Mouse (Mus musculus): ENCODE results near the gene Gm10401.
A peak's percentile ranks its signal among the peaks of the same experiment; 100 is the strongest.
"Not testable (repeated sequence)": the region's sequence is repeated elsewhere in the genome, so short reads cannot be mapped to it uniquely, and the experiment has no call there.

Gene Gm10401

GRCm38 (mm10) chr5:115099991-115100390 lies 1.9 kb upstream of the Gm10401 start:
- Histone ChIP-seq H3K27me3 (ENCODE audit: control insufficient read depth, insufficient read depth, low read length, poor library complexity, severe bottlenecking) (no peaks in the 10 kb centered on the region), H3K36me3 (ENCODE audit: control insufficient read depth, insufficient read depth, low read length, poor library complexity, severe bottlenecking) (peaks cover 6% of the 10 kb centered on the region; the same call in 1 of the 2 replicates)
- DNase-seq (ENCODE audit: low read depth, low spot score), result no peak

- no peaks in the 10 kb centered on the region for H3K27me3 ChIP-seq (ENCODE audit: control insufficient read depth, insufficient read depth, low read length, poor library complexity, severe bottlenecking)
Measured at GRCm38 (mm10) chr5:115099530-115099929, 1.4 kb upstream of the Gm10401 start.

GRCm38 (mm10) chr5:115091776-115092175 lies 6.3 kb downstream of the Gm10401 start:
- Histone ChIP-seq H3K36me3 (ENCODE audit: control insufficient read depth, insufficient read depth, low read length, poor library complexity, severe bottlenecking) (peaks cover 9% of the 10 kb centered on the region; the same call in 1 of the 2 replicates), H3K27me3 (ENCODE audit: control insufficient read depth, insufficient read depth, low read length, poor library complexity, severe bottlenecking) (no peaks in the 10 kb centered on the region)
- DNase-seq (ENCODE audit: low read depth, low spot score), result no peak

More at GRCm38 (mm10) chr5:115099530-115099929, 1.4 kb upstream of the Gm10401 start:
- DNase-seq (ENCODE audit: low read depth, low spot score), result no peak
- peaks cover 6% of the 10 kb centered on the region; the same call in 1 of the 2 replicates for H3K36me3 ChIP-seq (ENCODE audit: control insufficient read depth, insufficient read depth, low read length, poor library complexity, severe bottlenecking)

GRCm38 (mm10) chr5:115091015-115091414 lies 7.1 kb downstream of the Gm10401 start:
- H3K36me3 ChIP-seq (ENCODE audit: control insufficient read depth, insufficient read depth, low read length, poor library complexity, severe bottlenecking), result peaks cover 9% of the 10 kb centered on the region; the same call in 1 of the 2 replicates
- H3K27me3 ChIP-seq (ENCODE audit: control insufficient read depth, insufficient read depth, low read length, poor library complexity, severe bottlenecking), result no peaks in the 10 kb centered on the region
- DNase-seq (ENCODE audit: low read depth, low spot score), result no peak

- Histone ChIP-seq H3K36me3 (ENCODE audit: control insufficient read depth, insufficient read depth, low read length, poor library complexity, severe bottlenecking) (peaks cover 5% of the 10 kb centered on the region; the same call in 1 of the 2 replicates), H3K27me3 (ENCODE audit: control insufficient read depth, insufficient read depth, low read length, poor library complexity, severe bottlenecking) (no peaks in the 10 kb centered on the region)
- no peak for DNase-seq (ENCODE audit: low read depth, low spot score)
Measured at GRCm38 (mm10) chr5:115089592-115090268, 8.4 kb downstream of the Gm10401 start.

- no peak for DNase-seq (ENCODE audit: low read depth, low spot score)
- Histone ChIP-seq H3K27me3 (ENCODE audit: control insufficient read depth, insufficient read depth, low read length, poor library complexity, severe bottlenecking) (no peaks in the 10 kb centered on the region), H3K36me3 (ENCODE audit: control insufficient read depth, insufficient read depth, low read length, poor library complexity, severe bottlenecking) (peaks cover 16% of the 10 kb centered on the region; the same call in 1 of the 2 replicates)
Measured at GRCm38 (mm10) chr5:115085675-115086074, 12.4 kb downstream of the Gm10401 start.

GRCm38 (mm10) chr5:115083492-115083891 lies 14.6 kb downstream of the Gm10401 start:
- Histone ChIP-seq H3K36me3 (ENCODE audit: control insufficient read depth, insufficient read depth, low read length, poor library complexity, severe bottlenecking) (peaks cover 12% of the 10 kb centered on the region; the same call in 1 of the 2 replicates), H3K27me3 (ENCODE audit: control insufficient read depth, insufficient read depth, low read length, poor library complexity, severe bottlenecking) (no peaks in the 10 kb centered on the region)
- DNase-seq (ENCODE audit: low read depth, low spot score), result no peak

- no peak for DNase-seq (ENCODE audit: low read depth, low spot score)
- peaks cover 14% of the 10 kb centered on the region for H3K36me3 ChIP-seq (ENCODE audit: control insufficient read depth, insufficient read depth, low read length, poor library complexity, severe bottlenecking)
- no peaks in the 10 kb centered on the region for H3K27me3 ChIP-seq (ENCODE audit: control insufficient read depth, insufficient read depth, low read length, poor library complexity, severe bottlenecking)
Measured at GRCm38 (mm10) chr5:115081636-115082035, 16.5 kb downstream of the Gm10401 start.

- Histone ChIP-seq H3K36me3 (ENCODE audit: control insufficient read depth, insufficient read depth, low read length, poor library complexity, severe bottlenecking) (peaks cover 7% of the 10 kb centered on the region; the same call in 1 of the 2 replicates), H3K27me3 (ENCODE audit: control insufficient read depth, insufficient read depth, low read length, poor library complexity, severe bottlenecking) (no peaks in the 10 kb centered on the region)
- peak; percentile 83 for DNase-seq (ENCODE audit: low read depth, low spot score)
Measured at GRCm38 (mm10) chr5:115076144-115076901, 21.8 kb downstream of the Gm10401 start.

- H3K27me3 ChIP-seq (ENCODE audit: control insufficient read depth, insufficient read depth, low read length, poor library complexity, severe bottlenecking), result no peaks in the 10 kb centered on the region
- H3K36me3 ChIP-seq (ENCODE audit: control insufficient read depth, insufficient read depth, low read length, poor library complexity, severe bottlenecking), result peaks cover 5% of the 10 kb centered on the region; the same call in 1 of the 2 replicates
- no peak for DNase-seq (ENCODE audit: low read depth, low spot score)
Measured at GRCm38 (mm10) chr5:115074749-115075148, 23.3 kb downstream of the Gm10401 start.

- not testable (repeated sequence) for H3K36me3 ChIP-seq (ENCODE audit: control insufficient read depth, insufficient read depth, low read length, poor library complexity, severe bottlenecking); DNase-seq (ENCODE audit: low read depth, low spot score); H3K27me3 ChIP-seq (ENCODE audit: control insufficient read depth, insufficient read depth, low read length, poor library complexity, severe bottlenecking)
Measured at GRCm38 (mm10) chr5:115073306-115073705, 24.8 kb downstream of the Gm10401 start.

GRCm38 (mm10) chr5:115072143-115072542 lies 26.0 kb downstream of the Gm10401 start:
- Histone ChIP-seq H3K27me3 (ENCODE audit: control insufficient read depth, insufficient read depth, low read length, poor library complexity, severe bottlenecking) (no peaks in the 10 kb centered on the region), H3K36me3 (ENCODE audit: control insufficient read depth, insufficient read depth, low read length, poor library complexity, severe bottlenecking) (peaks cover 2% of the 10 kb centered on the region; the same call in 1 of the 2 replicates)
- no peak for DNase-seq (ENCODE audit: low read depth, low spot score)

GRCm38 (mm10) chr5:115071096-115071901 lies 26.8 kb downstream of the Gm10401 start:
- DNase-seq (ENCODE audit: low read depth, low spot score), result no peak
- H3K36me3 ChIP-seq (ENCODE audit: control insufficient read depth, insufficient read depth, low read length, poor library complexity, severe bottlenecking), result peaks cover 2% of the 10 kb centered on the region; the same call in 1 of the 2 replicates
- H3K27me3 ChIP-seq (ENCODE audit: control insufficient read depth, insufficient read depth, low read length, poor library complexity, severe bottlenecking), result no peaks in the 10 kb centered on the region

GRCm38 (mm10) chr5:115070457-115070856 lies 27.6 kb downstream of the Gm10401 start:
- peaks cover 2% of the 10 kb centered on the region; the same call in 1 of the 2 replicates for H3K36me3 ChIP-seq (ENCODE audit: control insufficient read depth, insufficient read depth, low read length, poor library complexity, severe bottlenecking)
- no peak for DNase-seq (ENCODE audit: low read depth, low spot score)

More at GRCm38 (mm10) chr5:115070457-115070856, 27.6 kb downstream of the Gm10401 start:
- no peaks in the 10 kb centered on the region for H3K27me3 ChIP-seq (ENCODE audit: control insufficient read depth, insufficient read depth, low read length, poor library complexity, severe bottlenecking)
